Mouse (Mus musculus) ES-E14 (cell line): Measurements from ENCODE around the gene Slc2a6. TPM values are rescaled to one million over a fixed set of nuclear protein-coding genes. Genes with fewer than 3 reads are reported as not detected.

Source experiments
- DNase-seq: peaks from one replicate; pipeline ENCODE4 v3.0.0-alpha.2; 2013; ENCODE audit warnings: low read depth, low spot score
- H3K27ac ChIP-seq: 2 replicates; pipeline ENCODE4 v1.5.1; 2012; ENCODE audit warnings: low read depth, mild to moderate bottlenecking, low read length, moderate library complexity, mixed read lengths; ENCODE audit not compliant: poor library complexity, insufficient read depth, severe bottlenecking
- H3K36me3 ChIP-seq: 2 replicates; pipeline ENCODE4 v1.6.1; 2012; ENCODE audit warnings: mild to moderate bottlenecking, low read length, moderate library complexity, mixed read lengths; ENCODE audit not compliant: control insufficient read depth, poor library complexity, insufficient read depth, severe bottlenecking
- H3K4me1 ChIP-seq, 2 experiments: fragments of 150-350 bp in 1 of 2; sonication (generic) in 1 of 2; 2 replicates each; pipeline ENCODE4 v1.6.1; 2012; ENCODE audit warnings: low read length in 2 of 2, mild to moderate bottlenecking in 1 of 2, mixed read lengths in 1 of 2; ENCODE audit not compliant: control insufficient read depth in 2 of 2, insufficient read depth in 2 of 2, poor library complexity in 1 of 2
- H3K4me3 ChIP-seq, 2 experiments: fragments of 150-350 bp in 1 of 2; sonication (generic) in 1 of 2; 2 replicates each; pipeline ENCODE4 v1.5.1; 2012; ENCODE audit warnings: low read length in 2 of 2, low read depth in 1 of 2, mild to moderate bottlenecking in 1 of 2, mixed read lengths in 1 of 2; ENCODE audit not compliant: insufficient read depth in 1 of 2, poor library complexity in 1 of 2, severe bottlenecking in 1 of 2
- H3K9ac ChIP-seq: 2 replicates; pipeline ENCODE4 v1.6.1; 2012; ENCODE audit warnings: low read depth, mild to moderate bottlenecking, low read length, mixed read lengths; ENCODE audit not compliant: poor library complexity, insufficient read depth, severe bottlenecking
- H3K9me3 ChIP-seq: fragments of 150-350 bp; sonication (generic); 2 replicates; pipeline ENCODE4 v1.6.1; 2012; ENCODE audit warnings: low read depth, mild to moderate bottlenecking, low read length; ENCODE audit not compliant: control insufficient read depth, insufficient read depth
- CHD2 ChIP-seq: IDR thresholded peaks from 2 replicates; pipeline ENCODE4 v1.6.1; 2014; ENCODE audit warnings: mild to moderate bottlenecking, low read depth, low read length, inconsistent platforms
- HCFC1 ChIP-seq: IDR thresholded peaks from 2 replicates; pipeline ENCODE4 v1.6.1; 2012; ENCODE audit warnings: low read length, inconsistent platforms, borderline replicate concordance; ENCODE audit not compliant: insufficient read depth
- MAFK ChIP-seq: IDR thresholded peaks from 2 replicates; pipeline ENCODE4 v1.6.1; 2014; ENCODE audit warnings: mild to moderate bottlenecking, low read depth, low read length, inconsistent platforms; ENCODE audit not compliant: insufficient read depth
- ZC3H11A ChIP-seq: IDR thresholded peaks from 2 replicates; pipeline ENCODE4 v1.6.1; 2012; ENCODE audit warnings: low read depth, mild to moderate bottlenecking, inconsistent platforms, low read length, borderline replicate concordance
- ZNF384 ChIP-seq: IDR thresholded peaks from 2 replicates; pipeline ENCODE4 v1.6.1; 2012; ENCODE audit warnings: low read depth, low read length, inconsistent platforms
- in situ Hi-C, 2 experiments: fragments of 600-800 bp; cut with MboI; formaldehyde crosslinking; loops; one replicate each; pipeline ENCODE4 v1.15.1; 2025; ENCODE audit warnings: low sequenced_read_pairs in 2 of 2, inconsistent platforms in 1 of 2; ENCODE audit not compliant: unreplicated experiment in 2 of 2
- total RNA-seq: library from RNA; depleted of rRNA; stranded (reverse); fragments of 300-350 nt; gene quantifications from 2 replicates; pipeline ENCODE4 v1.2.3, GENCODE M21; 2012

Gene Slc2a6
- total RNA-seq, 1 experiment, result 1.2 TPM

DNA sequence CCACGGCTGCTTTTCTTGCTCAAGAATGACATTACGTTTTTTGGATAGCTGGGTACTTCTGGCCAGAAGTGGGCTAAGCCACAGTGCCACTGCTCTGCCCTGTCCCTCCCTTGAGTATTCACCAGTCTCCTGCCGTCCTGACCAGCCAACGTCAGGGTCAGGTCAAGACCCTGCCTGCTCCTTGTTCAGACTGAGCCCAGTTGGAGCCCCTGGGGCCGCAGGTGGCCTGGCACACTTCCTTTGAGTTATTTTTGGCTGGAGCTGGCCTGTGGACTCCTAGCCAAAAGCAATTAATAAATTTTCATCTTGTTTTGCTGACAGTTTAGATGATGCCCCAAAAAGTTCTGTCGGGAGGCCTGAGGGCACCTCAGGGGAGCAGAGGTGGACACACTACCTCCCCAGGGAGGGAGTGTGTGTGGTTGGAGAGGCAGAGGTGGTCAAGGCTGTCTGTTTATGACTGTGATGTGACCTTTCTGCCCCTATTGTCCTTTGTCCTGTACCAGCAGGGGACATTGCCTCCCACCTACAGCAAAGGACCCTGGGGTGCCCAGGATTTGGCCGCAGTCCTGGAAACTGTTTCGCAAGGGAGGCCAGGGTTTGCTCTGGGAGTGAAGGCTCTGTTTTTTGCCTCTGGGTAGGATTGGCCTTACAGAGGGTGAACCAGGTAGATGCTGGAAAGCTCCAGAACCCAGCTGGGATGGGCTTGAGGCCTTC, 14.5 kb upstream of the Slc2a6 start:
- Histone ChIP-seq H3K36me3 (no peaks in the 10 kb centered on the region), H3K4me3 (no peak overlapping the region), H3K9me3 (no peaks in the 10 kb centered on the region), H3K27ac (no peak overlapping the region), H3K4me1 (0 out of 4 replicates have a peak, but pooled peaks cover 0 to under 1% of the 10 kb centered on the region in 2 experiments), H3K9ac (no peak overlapping the region)
- in situ Hi-C loops, result loop anchor here (10.0 kb wide), 1 partner anchor 193 kb away; no protein-coding TSS in a partner anchor
- no peak for DNase-seq
- TF ChIP-seq MAFK (no peak), ZNF384 (no peak), HCFC1 (no peak), ZC3H11A (no peak), CHD2 (no peak)

DNA sequence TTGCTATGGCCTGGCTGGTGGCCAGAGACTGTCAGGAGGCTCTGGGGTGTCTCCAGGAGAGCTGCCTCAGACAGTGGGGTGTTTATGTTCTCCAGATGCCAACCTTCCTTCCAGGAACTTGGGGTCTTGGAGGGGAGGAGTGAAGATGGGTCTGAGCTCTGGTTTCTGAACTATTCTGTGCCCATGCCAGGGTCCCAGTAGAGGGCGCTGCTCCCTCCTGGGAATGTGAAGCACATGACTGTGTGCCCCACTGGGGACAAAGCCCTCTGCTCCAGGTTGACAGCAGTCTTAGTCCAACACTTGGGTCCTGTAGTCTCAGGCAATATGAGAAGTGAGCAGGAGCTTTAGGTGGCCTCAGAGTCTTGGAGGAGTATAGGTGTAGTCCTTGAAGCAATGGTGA, 11.5 kb upstream of the Slc2a6 start:
- no peak overlapping the region for H3K4me3 ChIP-seq
- H3K27ac ChIP-seq, result no peak overlapping the region
- in situ Hi-C loops, result no loop called here
- no peak overlapping the region for H3K9ac ChIP-seq
- H3K4me1 ChIP-seq, result peaks cover 0 to 2% of the 10 kb centered on the region in 2 experiments; a peak in 1 of 4 replicates
- no peaks in the 10 kb centered on the region for H3K36me3 ChIP-seq
- no peaks in the 10 kb centered on the region for H3K9me3 ChIP-seq
- DNase-seq, result peak; percentile 54
- TF ChIP-seq MAFK (no peak), ZC3H11A (no peak), CHD2 (no peak), HCFC1 (no peak), ZNF384 (no peak)

DNA sequence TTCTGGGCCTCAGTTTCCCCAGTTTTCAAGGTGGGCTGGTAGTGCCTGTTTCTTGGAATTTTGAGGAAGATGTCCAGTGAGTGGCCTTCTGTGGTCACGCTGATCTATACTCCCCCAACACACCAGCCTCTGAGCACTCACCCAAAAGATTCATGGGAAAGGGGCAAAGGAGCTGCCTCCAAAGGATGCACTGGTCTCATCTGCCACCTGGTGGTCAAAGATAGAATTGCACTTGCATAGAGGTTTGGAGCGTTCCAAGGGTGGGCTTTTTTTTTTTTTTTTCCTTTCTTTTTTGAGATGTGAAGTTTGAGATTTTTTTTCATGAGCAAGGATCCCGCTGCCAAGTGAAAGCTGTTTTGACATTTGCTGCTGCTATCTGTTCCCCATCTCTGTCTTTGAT, 10.8 kb upstream of the Slc2a6 start:
- TF ChIP-seq HCFC1 (no peak), ZC3H11A (peak; percentile 81; the same call in 1 of the 2 replicates), CHD2 (no peak), ZNF384 (peak; percentile 96), MAFK (no peak)
- DNase-seq, result peak; percentile 65
- no peak overlapping the region for H3K4me3 ChIP-seq
- H3K36me3 ChIP-seq, result no peaks in the 10 kb centered on the region
- H3K27ac ChIP-seq, result no peak overlapping the region
- H3K4me1 ChIP-seq, result peaks cover 0 to 2% of the 10 kb centered on the region in 2 experiments; a peak in 1 of 4 replicates
- H3K9ac ChIP-seq, result no peak overlapping the region
- in situ Hi-C loops, result no loop called here
- H3K9me3 ChIP-seq, result no peaks in the 10 kb centered on the region

DNA sequence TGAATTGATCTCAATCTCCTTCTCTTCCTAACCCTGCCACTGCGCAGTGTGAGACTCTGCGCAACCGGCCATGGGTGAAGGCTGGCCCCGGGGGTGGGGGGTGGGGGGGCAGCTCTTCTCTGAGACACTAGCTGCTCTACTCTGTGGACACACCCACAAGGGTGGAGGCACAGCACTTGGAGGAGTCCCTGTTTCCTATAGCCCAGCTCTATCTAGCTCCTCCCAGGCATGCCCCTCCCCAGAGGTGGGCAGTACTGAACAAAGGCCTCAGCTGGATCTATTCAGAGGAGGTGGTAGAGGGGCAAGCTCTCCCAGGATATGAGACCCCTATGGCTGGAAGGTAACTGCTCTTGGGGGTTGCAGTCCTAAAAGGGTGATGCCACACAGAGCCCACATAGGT, 9.2 kb upstream of the Slc2a6 start:
- Histone ChIP-seq H3K9ac (no peak overlapping the region), H3K9me3 (no peaks in the 10 kb centered on the region), H3K27ac (no peak overlapping the region), H3K36me3 (no peaks in the 10 kb centered on the region), H3K4me3 (no peak overlapping the region), H3K4me1 (peaks cover under 1 to 2% of the 10 kb centered on the region in 2 experiments; a peak in 1 of 4 replicates)
- DNase-seq, result no peak
- no peak for TF ChIP-seq ZNF384
- TF ChIP-seq HCFC1, result no peak
- no peak for TF ChIP-seq CHD2
- TF ChIP-seq ZC3H11A, result no peak
- TF ChIP-seq MAFK, result no peak
- in situ Hi-C loops, result no loop called here
